Mouse (Mus musculus) heart, embryonic 15.5 days (tissue): ENCODE measurements around the gene Bmpr1b. TPM values are rescaled to one million over a fixed set of nuclear protein-coding genes. Genes with fewer than 3 reads are reported as not detected.

Experiments
- ATAC-seq: fragments of 200-750 bp; cut with Nextera tagmentation; replicated peaks from 2 replicates; pipeline ENCODE4 v1.8.0; 2017; ENCODE audit warnings: low read depth, moderate TSS enrichment; ENCODE audit not compliant: insufficient number of reproducible peaks, insufficient read depth, low FRiP score
- H3K27ac ChIP-seq: fragments of 300-500 bp; sonication (generic); 2 replicates; pipeline ENCODE4 v1.5.1; 2015; ENCODE audit warnings: mild to moderate bottlenecking, inconsistent platforms
- H3K27me3 ChIP-seq: fragments of 300-500 bp; sonication (generic); 2 replicates; pipeline ENCODE4 v1.6.1; 2015; ENCODE audit warnings: inconsistent platforms
- H3K36me3 ChIP-seq: fragments of 300-500 bp; sonication (generic); 2 replicates; pipeline ENCODE4 v1.6.1; 2015; ENCODE audit warnings: mild to moderate bottlenecking, inconsistent platforms
- H3K4me1 ChIP-seq: fragments of 300-500 bp; sonication (generic); replicated peaks from 2 replicates; pipeline ENCODE4 v1.6.1; 2015; ENCODE audit warnings: inconsistent platforms
- H3K4me2 ChIP-seq: fragments of 300-500 bp; sonication (generic); 2 replicates; pipeline ENCODE4 v1.6.1; 2015; ENCODE audit warnings: inconsistent platforms, mild to moderate bottlenecking, moderate library complexity
- H3K4me3 ChIP-seq: fragments of 300-500 bp; sonication (generic); 2 replicates; pipeline ENCODE4 v1.5.1; 2015; ENCODE audit warnings: mild to moderate bottlenecking, inconsistent platforms
- H3K9ac ChIP-seq: fragments of 300-500 bp; sonication (generic); 2 replicates; pipeline ENCODE4 v1.6.1; 2015; ENCODE audit warnings: mild to moderate bottlenecking, inconsistent platforms
- H3K9me3 ChIP-seq: fragments of 300-500 bp; sonication (generic); replicated peaks from 2 replicates; pipeline ENCODE4 v1.6.1; 2016; ENCODE audit warnings: inconsistent platforms
- WGBS: fragments of 180-500 bp; shearing (Covaris S2); methylation state at CpG from one replicate; pipeline ENCODE4 v1.1.7; 2015; ENCODE audit warnings: mixed read lengths; 5-methylcytosine and 5-hydroxymethylcytosine counted together
- polyA plus RNA-seq: library from polyadenylated mRNA; unstranded; fragments of >200 nt; fragmentation: Nextera tagmentation; extraction: Ambion mirVana; gene quantifications from 2 replicates; pipeline ENCODE4 v1.2.1, GENCODE M21; 2015

Bmpr1b gene
- polyA plus RNA-seq, 1 experiment from 2014 or later = 0.59 TPM

GRCm38 (mm10) chr3:141936594-141937272 lies 232.5 kb downstream of the Bmpr1b start:
- no peak overlapping the region for H3K4me2 ChIP-seq
- no peaks in the 10 kb centered on the region for H3K9me3 ChIP-seq
- no peak overlapping the region for H3K4me3 ChIP-seq
- 49% methylated on average over 16 of the region's 16 CpGs for WGBS
- H3K9ac ChIP-seq = no peak overlapping the region
- H3K36me3 ChIP-seq = no peaks in the 10 kb centered on the region
- ATAC-seq = no peak
- no peaks in the 10 kb centered on the region for H3K27me3 ChIP-seq
- no peak overlapping the region for H3K27ac ChIP-seq
- H3K4me1 ChIP-seq = 0 out of 2 replicates have a peak, but pooled peaks cover 2% of the 10 kb centered on the region

GRCm38 (mm10) chr3:141932956-141933355 lies 236.3 kb downstream of the Bmpr1b start:
- H3K9ac ChIP-seq = no peak overlapping the region
- no peak overlapping the region for H3K4me3 ChIP-seq
- H3K36me3 ChIP-seq = no peaks in the 10 kb centered on the region
- H3K4me1 ChIP-seq = peaks cover 7% of the 10 kb centered on the region
- no peak overlapping the region for H3K4me2 ChIP-seq
- H3K27me3 ChIP-seq = no peaks in the 10 kb centered on the region
- no peak overlapping the region for H3K27ac ChIP-seq
- ATAC-seq = no peak
- 66% methylated on average over 3 of the region's 3 CpGs for WGBS
- H3K9me3 ChIP-seq = no peaks in the 10 kb centered on the region

- Histone ChIP-seq H3K9ac (no peak overlapping the region), H3K4me1 (peaks cover 7% of the 10 kb centered on the region), H3K9me3 (no peaks in the 10 kb centered on the region), H3K4me2 (peak overlapping the region; percentile 54), H3K27ac (no peak overlapping the region), H3K4me3 (peak overlapping the region; percentile 28), H3K27me3 (no peaks in the 10 kb centered on the region), H3K36me3 (no peaks in the 10 kb centered on the region)
- WGBS = 11% methylated on average over 10 of the region's 10 CpGs
- ATAC-seq = no peak
These were observed 237.7 kb downstream of the Bmpr1b start for GRCm38 (mm10) chr3:141931372-141932092.

- no peaks in the 10 kb centered on the region for H3K9me3 ChIP-seq
- WGBS = 47% methylated on average over 1 of the region's 1 CpGs
- H3K27ac ChIP-seq = no peak overlapping the region
- H3K4me1 ChIP-seq = no peaks in the 10 kb centered on the region
- H3K9ac ChIP-seq = no peak overlapping the region
- H3K4me2 ChIP-seq = no peak overlapping the region
- H3K36me3 ChIP-seq = no peaks in the 10 kb centered on the region
- H3K27me3 ChIP-seq = no peaks in the 10 kb centered on the region
- H3K4me3 ChIP-seq = no peak overlapping the region
- ATAC-seq = no peak
These were observed 245.8 kb downstream of the Bmpr1b start for GRCm38 (mm10) chr3:141923442-141923841.

- WGBS = 49% methylated on average over 4 of the region's 4 CpGs
- Histone ChIP-seq H3K27me3 (no peaks in the 10 kb centered on the region), H3K4me2 (no peak overlapping the region), H3K27ac (no peak overlapping the region), H3K9me3 (no peaks in the 10 kb centered on the region), H3K4me3 (no peak overlapping the region), H3K36me3 (no peaks in the 10 kb centered on the region), H3K9ac (no peak overlapping the region), H3K4me1 (no peaks in the 10 kb centered on the region)
- ATAC-seq = no peak
These were observed 248.1 kb downstream of the Bmpr1b start for GRCm38 (mm10) chr3:141921161-141921560.

GRCm38 (mm10) chr3:141919661-141920060 lies 249.6 kb downstream of the Bmpr1b start:
- H3K4me3 ChIP-seq = no peak overlapping the region
- H3K27ac ChIP-seq = no peak overlapping the region
- no peaks in the 10 kb centered on the region for H3K4me1 ChIP-seq
- ATAC-seq = no peak
- no peaks in the 10 kb centered on the region for H3K36me3 ChIP-seq
- 41% methylated on average over 3 of the region's 3 CpGs for WGBS
- H3K9ac ChIP-seq = no peak overlapping the region
- H3K9me3 ChIP-seq = no peaks in the 10 kb centered on the region
- H3K4me2 ChIP-seq = no peak overlapping the region
- no peaks in the 10 kb centered on the region for H3K27me3 ChIP-seq

GRCm38 (mm10) chr3:141917166-141917565 lies 252.1 kb downstream of the Bmpr1b start:
- Histone ChIP-seq H3K9ac (no peak overlapping the region), H3K4me1 (no peaks in the 10 kb centered on the region), H3K9me3 (no peaks in the 10 kb centered on the region), H3K4me2 (no peak overlapping the region), H3K36me3 (no peaks in the 10 kb centered on the region), H3K4me3 (no peak overlapping the region), H3K27ac (no peak overlapping the region), H3K27me3 (no peaks in the 10 kb centered on the region)
- WGBS = 64% methylated on average over 4 of the region's 4 CpGs
- no peak for ATAC-seq

- 75% methylated on average over 3 of the region's 3 CpGs for WGBS
- ATAC-seq = no peak
- Histone ChIP-seq H3K9ac (no peak overlapping the region), H3K27me3 (no peaks in the 10 kb centered on the region), H3K9me3 (no peaks in the 10 kb centered on the region), H3K4me2 (no peak overlapping the region), H3K36me3 (no peaks in the 10 kb centered on the region), H3K4me3 (no peak overlapping the region), H3K4me1 (no peaks in the 10 kb centered on the region), H3K27ac (no peak overlapping the region)
These were observed 253.2 kb downstream of the Bmpr1b start for GRCm38 (mm10) chr3:141915995-141916394.

GRCm38 (mm10) chr3:141914588-141914987 lies 254.6 kb downstream of the Bmpr1b start:
- 72% methylated on average over 3 of the region's 3 CpGs for WGBS
- Histone ChIP-seq H3K27me3 (no peaks in the 10 kb centered on the region), H3K27ac (no peak overlapping the region), H3K4me2 (no peak overlapping the region), H3K36me3 (no peaks in the 10 kb centered on the region), H3K9ac (no peak overlapping the region), H3K4me1 (no peaks in the 10 kb centered on the region), H3K4me3 (no peak overlapping the region), H3K9me3 (no peaks in the 10 kb centered on the region)
- no peak for ATAC-seq

GRCm38 (mm10) chr3:141909136-141909535 lies 260.1 kb downstream of the Bmpr1b start:
- H3K4me3 ChIP-seq = no peak overlapping the region
- H3K36me3 ChIP-seq = no peaks in the 10 kb centered on the region
- WGBS = 86% methylated on average over 2 of the region's 2 CpGs
- H3K4me1 ChIP-seq = no peaks in the 10 kb centered on the region
- ATAC-seq = no peak
- no peak overlapping the region for H3K27ac ChIP-seq
- no peak overlapping the region for H3K9ac ChIP-seq
- H3K27me3 ChIP-seq = no peaks in the 10 kb centered on the region
- no peaks in the 10 kb centered on the region for H3K9me3 ChIP-seq
- no peak overlapping the region for H3K4me2 ChIP-seq

- Histone ChIP-seq H3K4me3 (no peak overlapping the region), H3K4me1 (no peaks in the 10 kb centered on the region), H3K4me2 (no peak overlapping the region), H3K27me3 (no peaks in the 10 kb centered on the region), H3K36me3 (no peaks in the 10 kb centered on the region), H3K9ac (no peak overlapping the region), H3K9me3 (no peaks in the 10 kb centered on the region), H3K27ac (no peak overlapping the region)
- no peak for ATAC-seq
- WGBS = 76% methylated on average over 6 of the region's 6 CpGs
These were observed 263.2 kb downstream of the Bmpr1b start for GRCm38 (mm10) chr3:141905903-141906623.
